Mouse (Mus musculus) lung, postnatal 0 days (tissue): ENCODE measurements at regions not wholly inside any gene's neighbourhood (a gene's known extent, or its start where the extent isn't known, plus 50 kb on each side); places are given as distances from the start of the nearest gene placed in this dataset.

ENCODE experiments used
- ATAC-seq: fragments of 200-750 bp; cut with Nextera tagmentation; 2 replicates; pipeline ENCODE4 v1.8.0; 2017; ENCODE audit warnings: moderate library complexity
- DNase-seq: peaks from one replicate; pipeline ENCODE4 v3.0.0-alpha.2; 2016; ENCODE audit warnings: low spot score
- H3K27ac ChIP-seq: fragments of 300-500 bp; sonication (generic); 2 replicates; pipeline ENCODE4 v1.5.1; 2014; ENCODE audit warnings: antibody characterized with exemption, mild to moderate bottlenecking, low read length, mixed read lengths
- H3K27me3 ChIP-seq: fragments of 300-500 bp; sonication (generic); replicated peaks from 2 replicates; pipeline ENCODE4 v1.6.1; 2014; ENCODE audit warnings: low read length, mixed read lengths; ENCODE audit not compliant: insufficient read depth
- H3K36me3 ChIP-seq: fragments of 300-500 bp; sonication (generic); 2 replicates; pipeline ENCODE4 v1.6.1; 2014; ENCODE audit warnings: low read length, mixed read lengths; ENCODE audit not compliant: insufficient read depth
- H3K4me1 ChIP-seq: fragments of 300-500 bp; sonication (generic); 2 replicates; pipeline ENCODE4 v1.6.1; 2014; ENCODE audit warnings: antibody characterized with exemption, low read depth, low read length, mixed read lengths; ENCODE audit not compliant: insufficient read depth
- H3K4me2 ChIP-seq: fragments of 300-500 bp; sonication (generic); replicated peaks from 2 replicates; pipeline ENCODE4 v1.6.1; 2014; ENCODE audit warnings: low read depth, mild to moderate bottlenecking, low read length, moderate library complexity, mixed read lengths
- H3K4me3 ChIP-seq: fragments of 300-500 bp; sonication (generic); 2 replicates; pipeline ENCODE4 v1.5.1; 2014; ENCODE audit warnings: low read depth, low read length
- H3K9ac ChIP-seq: fragments of 300-500 bp; sonication (generic); replicated peaks from 2 replicates; pipeline ENCODE4 v1.6.1; 2014; ENCODE audit warnings: low read depth, mild to moderate bottlenecking
- H3K9me3 ChIP-seq: fragments of 300-500 bp; sonication (generic); 2 replicates; pipeline ENCODE4 v1.6.1; 2016; ENCODE audit warnings: low read length, mixed read lengths
- CTCF ChIP-seq: IDR thresholded peaks from 2 replicates; pipeline ENCODE4 v1.5.1; 2016; ENCODE audit warnings: antibody characterized with exemption, mild to moderate bottlenecking
- EP300 ChIP-seq: IDR thresholded peaks from 2 replicates; pipeline ENCODE4 v1.6.1; 2016; ENCODE audit warnings: antibody characterized with exemption, mild to moderate bottlenecking, control low read depth
- WGBS: fragments of 180-500 bp; shearing (Covaris S2); extraction: QIAGEN DNeasy Blood & Tissue Kit; methylation state at CpG from one replicate; pipeline ENCODE4 v1.1.7; 2014; 5-methylcytosine and 5-hydroxymethylcytosine counted together

GRCm38 (mm10) chr13:35460051-35460450 is 199.6 kb upstream of the Cdyl start:
- Histone ChIP-seq H3K27ac (no peak overlapping the region), H3K9ac (no peak overlapping the region), H3K4me3 (no peak overlapping the region), H3K9me3 (no peaks in the 10 kb centered on the region), H3K27me3 (no peaks in the 10 kb centered on the region), H3K4me1 (no peaks in the 10 kb centered on the region), H3K36me3 (no peaks in the 10 kb centered on the region), H3K4me2 (no peak overlapping the region)
- 81% methylated on average over 1 of the region's 1 CpGs for WGBS
- DNase-seq, result no peak
- TF ChIP-seq CTCF, result no peak
- no peak for TF ChIP-seq EP300
- ATAC-seq, result no peak

- Histone ChIP-seq H3K27ac (no peak overlapping the region), H3K36me3 (no peaks in the 10 kb centered on the region), H3K27me3 (no peaks in the 10 kb centered on the region), H3K9me3 (no peaks in the 10 kb centered on the region), H3K4me2 (no peak overlapping the region), H3K4me1 (no peaks in the 10 kb centered on the region), H3K9ac (no peak overlapping the region), H3K4me3 (no peak overlapping the region)
- DNase-seq (no peak), ATAC-seq (no peak)
- WGBS, result 63% methylated on average over 1 of the region's 1 CpGs
- TF ChIP-seq CTCF (no peak), EP300 (no peak)
These were observed 196.4 kb upstream of the Cdyl start for GRCm38 (mm10) chr13:35463231-35463630.

GRCm38 (mm10) chr13:35463850-35464249 is 195.8 kb upstream of the Cdyl start:
- no peak overlapping the region for H3K4me2 ChIP-seq
- no peaks in the 10 kb centered on the region for H3K9me3 ChIP-seq
- TF ChIP-seq CTCF (no peak), EP300 (no peak)
- H3K4me3 ChIP-seq, result no peak overlapping the region
- DNase-seq (no peak), ATAC-seq (no peak)
- no peaks in the 10 kb centered on the region for H3K4me1 ChIP-seq
- 54% methylated on average over 2 of the region's 2 CpGs for WGBS
- H3K9ac ChIP-seq, result no peak overlapping the region
- H3K36me3 ChIP-seq, result no peaks in the 10 kb centered on the region
- no peaks in the 10 kb centered on the region for H3K27me3 ChIP-seq
- no peak overlapping the region for H3K27ac ChIP-seq

- Histone ChIP-seq H3K27ac (no peak overlapping the region), H3K36me3 (no peaks in the 10 kb centered on the region), H3K4me1 (no peaks in the 10 kb centered on the region), H3K27me3 (no peaks in the 10 kb centered on the region), H3K9me3 (no peaks in the 10 kb centered on the region), H3K4me3 (no peak overlapping the region), H3K4me2 (0 out of 2 replicates have a peak overlapping the region, but pooled peaks have one; percentile 14), H3K9ac (no peak overlapping the region)
- peak; percentile 96 for DNase-seq
- TF ChIP-seq EP300 (peak; percentile 95), CTCF (no peak)
- WGBS, result 28% methylated on average over 11 of the region's 11 CpGs
- ATAC-seq, result peak; percentile 96
These were observed 190.1 kb upstream of the Cdyl start for GRCm38 (mm10) chr13:35469361-35470198.

- 65% methylated on average over 2 of the region's 2 CpGs for WGBS
These were observed 181.4 kb upstream of the Cdyl start for GRCm38 (mm10) chr13:35478226-35478625.

GRCm38 (mm10) chr13:35482340-35482739 is 177.3 kb upstream of the Cdyl start:
- Histone ChIP-seq H3K9me3 (no peaks in the 10 kb centered on the region), H3K4me2 (no peak overlapping the region), H3K36me3 (no peaks in the 10 kb centered on the region), H3K4me1 (no peaks in the 10 kb centered on the region; the same call in 1 of the 2 replicates), H3K27me3 (no peaks in the 10 kb centered on the region), H3K9ac (no peak overlapping the region), H3K27ac (no peak overlapping the region), H3K4me3 (no peak overlapping the region)
- 83% methylated on average over 4 of the region's 4 CpGs for WGBS
- no peak for DNase-seq
- ATAC-seq, result no peak
- no peak for TF ChIP-seq CTCF
- no peak for TF ChIP-seq EP300

More at GRCm38 (mm10) chr13:35478226-35478625, 181.4 kb upstream of the Cdyl start:
- H3K36me3 ChIP-seq, result no peaks in the 10 kb centered on the region
- no peaks in the 10 kb centered on the region for H3K9me3 ChIP-seq
- no peak overlapping the region for H3K4me3 ChIP-seq
- H3K27me3 ChIP-seq, result no peaks in the 10 kb centered on the region
- no peak overlapping the region for H3K4me2 ChIP-seq
- H3K9ac ChIP-seq, result no peak overlapping the region
- ATAC-seq (no peak), DNase-seq (no peak)
- TF ChIP-seq EP300 (no peak), CTCF (no peak)
- no peak overlapping the region for H3K27ac ChIP-seq
- no peaks in the 10 kb centered on the region for H3K4me1 ChIP-seq
